Mouse (Mus musculus) hindbrain, embryonic 15.5 days (tissue): ENCODE data around the gene Emc7. TPM values are rescaled to one million over a fixed set of nuclear protein-coding genes. Genes with fewer than 3 reads are reported as not detected.
"Not testable (repeated sequence)": the region's sequence is repeated elsewhere in the genome, so short reads cannot be mapped to it uniquely, and the experiment has no call there.

Source experiments
- ATAC-seq: fragments of 200-750 bp; cut with Nextera tagmentation; 2 replicates; pipeline ENCODE4 v1.8.0; 2017; ENCODE audit warnings: low read depth, moderate number of reproducible peaks, moderate TSS enrichment; ENCODE audit not compliant: low FRiP score
- H3K27ac ChIP-seq: fragments of 300-500 bp; sonication (generic); replicated peaks from 2 replicates; pipeline ENCODE4 v1.5.1; 2015; ENCODE audit warnings: mild to moderate bottlenecking, inconsistent platforms
- H3K27me3 ChIP-seq: fragments of 300-500 bp; sonication (generic); 2 replicates; pipeline ENCODE4 v1.6.1; 2015; ENCODE audit warnings: control low read depth, inconsistent platforms
- H3K36me3 ChIP-seq: fragments of 300-500 bp; sonication (generic); 2 replicates; pipeline ENCODE4 v1.6.1; 2015; ENCODE audit warnings: control low read depth, inconsistent platforms
- H3K4me1 ChIP-seq: fragments of 300-500 bp; sonication (generic); replicated peaks from 2 replicates; pipeline ENCODE4 v1.6.1; 2015; ENCODE audit warnings: control low read depth, inconsistent platforms
- H3K4me2 ChIP-seq: fragments of 300-500 bp; sonication (generic); 2 replicates; pipeline ENCODE4 v1.6.1; 2015; ENCODE audit warnings: moderate library complexity, mild to moderate bottlenecking, inconsistent platforms
- H3K4me3 ChIP-seq: fragments of 300-500 bp; sonication (generic); 2 replicates; pipeline ENCODE4 v1.5.1; 2015; ENCODE audit warnings: mild to moderate bottlenecking, inconsistent platforms
- H3K9ac ChIP-seq: fragments of 300-500 bp; sonication (generic); 2 replicates; pipeline ENCODE4 v1.6.1; 2015; ENCODE audit warnings: inconsistent platforms
- H3K9me3 ChIP-seq: fragments of 300-500 bp; sonication (generic); 2 replicates; pipeline ENCODE4 v1.6.1; 2016; ENCODE audit warnings: control low read depth, inconsistent platforms
- WGBS: fragments of 180-500 bp; shearing (Covaris S2); methylation state at CpG from one replicate; pipeline ENCODE4 v1.1.7; 2015; 5-methylcytosine and 5-hydroxymethylcytosine counted together
- polyA plus RNA-seq: library from polyadenylated mRNA; unstranded; fragments of >200 nt; fragmentation: Nextera tagmentation; extraction: Ambion mirVana; gene quantifications from 2 replicates; pipeline ENCODE4 v1.2.1, GENCODE M21; 2015

Emc7 gene
- 22.1 and 22.9 TPM in 2 replicates for polyA plus RNA-seq

DNA sequence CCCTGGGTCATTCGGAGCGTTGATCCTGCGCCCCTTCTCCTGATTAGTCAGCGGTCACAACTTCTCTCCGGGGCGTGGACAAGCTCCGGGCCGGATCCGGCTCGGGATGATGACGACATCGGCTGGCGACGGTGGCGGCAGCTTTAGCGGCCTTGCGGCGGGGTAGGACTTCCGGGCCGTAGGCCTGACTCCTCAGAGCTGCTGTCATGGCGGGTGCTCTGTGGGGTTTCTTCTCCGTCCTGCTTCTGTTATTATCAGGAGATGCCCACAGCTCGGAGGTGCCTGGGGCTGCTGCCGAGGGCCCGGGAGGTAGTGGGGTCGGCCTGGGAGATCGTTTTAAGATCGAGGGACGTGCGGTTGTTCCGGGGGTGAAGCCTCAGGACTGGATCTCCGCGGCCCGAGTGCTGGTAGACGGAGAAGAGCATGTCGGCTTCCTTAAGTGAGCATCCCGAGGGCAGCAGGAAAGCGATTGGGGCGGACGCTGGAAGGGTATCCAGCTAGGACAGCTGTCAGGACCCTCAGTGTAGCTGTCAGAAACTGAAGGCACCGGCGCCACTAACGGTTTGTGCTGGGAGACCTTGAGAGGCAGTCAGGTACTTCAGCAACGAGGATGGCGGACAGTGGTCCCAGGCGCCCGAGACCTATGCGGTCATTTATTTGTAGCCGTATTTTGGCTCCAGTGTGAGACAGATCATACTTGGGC is at the start of gene Emc7:
Gene Emc7, plus strand, starts transcription at position 136 of the 703 bp plus-strand sequence.
- peak within 1 kb of the TSS; percentile 88 for H3K4me2 ChIP-seq
- peaks cover 19% of the 10 kb centered on the region for H3K4me1 ChIP-seq
- H3K4me3 ChIP-seq, result peak within 1 kb of the TSS; percentile 73
- H3K27ac ChIP-seq, result peak within 1 kb of the TSS; percentile 86
- under 1% methylated on average over 49 of the region's 49 CpGs for WGBS
- H3K9me3 ChIP-seq, result no peaks in the 10 kb centered on the region
- no peaks in the 10 kb centered on the region for H3K27me3 ChIP-seq
- H3K9ac ChIP-seq, result peak within 1 kb of the TSS; percentile 72
- H3K36me3 ChIP-seq, result 0 out of 2 replicates have a peak, but pooled peaks cover 2% of the 10 kb centered on the region
- peak; percentile 98 for ATAC-seq

DNA sequence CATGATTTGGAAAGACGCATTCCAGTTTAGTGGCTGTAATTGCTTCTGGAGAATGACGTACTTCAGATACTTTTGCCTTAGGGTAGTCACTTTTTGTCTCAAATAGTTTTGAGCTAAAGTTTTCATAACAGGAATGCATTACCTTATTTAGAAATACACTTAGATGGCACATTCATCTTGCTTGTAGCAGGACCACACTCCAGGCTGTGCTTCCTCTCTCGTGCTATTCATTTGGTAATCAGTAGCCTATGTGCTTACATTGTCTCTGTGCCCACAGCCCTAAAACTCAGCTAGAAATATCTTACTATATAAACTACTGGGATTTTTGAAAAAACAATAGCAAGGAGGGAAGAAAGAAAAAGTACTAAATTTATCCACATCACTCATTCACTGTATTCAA is 47.8 kb upstream of the Emc7 start:
- WGBS, result 89% methylated on average over 3 of the region's 3 CpGs

DNA sequence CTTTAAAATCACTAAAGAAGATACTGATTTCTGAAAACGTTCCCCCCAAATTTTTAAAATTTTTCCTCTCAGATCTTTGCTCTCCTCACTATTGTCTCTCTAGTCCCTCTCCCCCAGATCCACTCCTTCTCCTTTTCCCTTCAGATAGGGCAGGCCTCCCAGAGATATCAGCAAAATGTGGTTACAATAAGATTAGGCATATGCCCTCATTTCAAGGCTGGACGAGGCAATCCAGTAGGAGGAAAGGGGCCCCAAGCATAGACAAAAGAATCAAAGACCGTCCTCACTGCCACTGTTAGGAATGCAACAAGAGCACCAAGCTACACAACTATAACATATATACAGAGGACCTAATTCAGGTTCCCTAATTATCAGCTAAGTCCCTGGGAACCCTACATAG is 29.5 kb upstream of the Emc7 start:
- Histone ChIP-seq H3K9ac (no peak overlapping the region), H3K9me3 (no peaks in the 10 kb centered on the region), H3K27me3 (no peaks in the 10 kb centered on the region), H3K4me1 (no peaks in the 10 kb centered on the region), H3K36me3 (no peaks in the 10 kb centered on the region), H3K27ac (no peak overlapping the region), H3K4me3 (no peak overlapping the region), H3K4me2 (no peak overlapping the region)
- ATAC-seq, result no peak
- 78% methylated on average over 3 of the region's 3 CpGs for WGBS

More for the DNA sequence above, 47.8 kb upstream of the Emc7 start:
- H3K27me3 ChIP-seq, result no peaks in the 10 kb centered on the region
- peaks cover 26% of the 10 kb centered on the region for H3K36me3 ChIP-seq
- H3K27ac ChIP-seq, result no peak overlapping the region
- ATAC-seq, result no peak
- no peaks in the 10 kb centered on the region for H3K9me3 ChIP-seq
- no peaks in the 10 kb centered on the region for H3K4me1 ChIP-seq
- H3K4me2 ChIP-seq, result no peak overlapping the region
- H3K4me3 ChIP-seq, result no peak overlapping the region
- H3K9ac ChIP-seq, result no peak overlapping the region

DNA sequence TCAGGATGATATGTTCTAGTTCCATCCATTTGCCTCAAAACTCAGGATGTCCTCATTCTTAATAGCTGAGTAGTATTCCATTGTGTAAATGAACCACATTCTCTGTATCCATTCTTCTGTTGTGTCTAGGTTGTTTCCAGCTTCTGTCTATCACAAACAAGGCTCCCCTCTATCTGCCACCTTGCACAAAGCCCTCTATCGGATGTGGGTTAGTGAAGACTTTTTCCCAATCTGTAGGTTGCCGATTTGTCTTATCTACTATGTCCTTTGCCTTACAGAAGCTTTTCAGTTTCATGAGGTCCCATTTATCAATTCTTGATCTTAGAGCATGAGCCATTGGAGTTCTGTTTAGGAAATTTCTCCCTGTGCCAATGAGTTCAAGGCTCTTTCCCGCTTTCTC is 26.3 kb upstream of the Emc7 start:
- not testable (repeated sequence) for H3K27ac ChIP-seq, H3K9me3 ChIP-seq, H3K4me2 ChIP-seq, H3K36me3 ChIP-seq, H3K4me3 ChIP-seq, H3K4me1 ChIP-seq, ATAC-seq, H3K27me3 ChIP-seq, H3K9ac ChIP-seq
- WGBS, result 92% methylated on average over 3 of the region's 3 CpGs

DNA sequence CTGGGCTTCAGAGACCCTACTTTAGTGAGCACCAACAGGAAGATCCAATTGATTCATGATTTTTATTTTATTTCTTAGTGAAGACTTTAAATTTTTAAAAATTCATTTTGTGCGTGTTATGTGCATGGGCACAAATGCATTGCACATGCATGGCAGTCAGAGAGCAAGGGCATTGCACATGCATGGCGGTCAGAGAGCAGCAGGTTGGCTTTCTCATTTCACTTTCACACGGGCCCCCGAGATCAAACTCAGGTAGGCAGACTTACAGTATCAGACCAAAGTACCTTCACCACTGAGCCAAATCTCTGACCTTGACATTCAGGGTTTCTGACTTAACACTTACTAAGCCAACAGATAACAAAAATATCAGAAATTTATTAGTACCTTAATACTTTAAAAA is 25.1 kb upstream of the Emc7 start:
- no peaks in the 10 kb centered on the region for H3K27me3 ChIP-seq
- WGBS, result 89% methylated on average over 4 of the region's 4 CpGs

GRCm38 (mm10) chr2:112430403-112430802 is 24.4 kb upstream of the Emc7 start:
- Histone ChIP-seq H3K4me1 (no peaks in the 10 kb centered on the region), H3K27me3 (no peaks in the 10 kb centered on the region), H3K4me2 (no peak overlapping the region), H3K27ac (no peak overlapping the region), H3K9ac (no peak overlapping the region), H3K36me3 (no peaks in the 10 kb centered on the region), H3K4me3 (no peak overlapping the region), H3K9me3 (no peaks in the 10 kb centered on the region)
- WGBS, result 83% methylated on average over 5 of the region's 5 CpGs
- no peak for ATAC-seq

More for the DNA sequence above, 25.1 kb upstream of the Emc7 start:
- H3K4me2 ChIP-seq, result no peak overlapping the region
- no peaks in the 10 kb centered on the region for H3K4me1 ChIP-seq
- no peak overlapping the region for H3K27ac ChIP-seq
- no peak overlapping the region for H3K4me3 ChIP-seq
- no peak for ATAC-seq
- no peaks in the 10 kb centered on the region for H3K36me3 ChIP-seq
- H3K9ac ChIP-seq, result no peak overlapping the region
- H3K9me3 ChIP-seq, result no peaks in the 10 kb centered on the region

- no peak for ATAC-seq
- no peak overlapping the region for H3K4me3 ChIP-seq
- no peaks in the 10 kb centered on the region for H3K36me3 ChIP-seq
These were observed 22.3 kb upstream of the Emc7 start for GRCm38 (mm10) chr2:112432523-112432922.

DNA sequence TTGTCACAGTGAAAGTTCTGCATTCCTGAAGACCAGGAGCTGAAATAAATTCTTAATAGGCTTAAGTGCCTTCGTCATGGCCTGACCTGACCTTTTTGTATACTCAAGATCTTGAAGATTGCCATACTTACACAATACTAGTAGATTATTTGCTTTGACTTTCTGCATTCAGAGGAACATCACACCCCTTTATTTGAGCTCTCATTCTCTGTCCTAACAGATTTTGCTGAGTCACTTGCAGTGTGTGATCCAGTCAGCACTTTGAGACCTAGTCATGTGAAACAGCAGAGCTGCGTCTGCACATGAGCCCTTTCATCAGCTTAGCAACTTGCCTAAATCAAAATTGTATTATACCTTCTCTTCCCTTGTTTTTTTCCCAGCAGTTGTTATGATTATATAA is 21.4 kb upstream of the Emc7 start:
- Histone ChIP-seq H3K36me3 (no peaks in the 10 kb centered on the region), H3K27ac (no peak overlapping the region), H3K9me3 (no peaks in the 10 kb centered on the region), H3K27me3 (no peaks in the 10 kb centered on the region), H3K4me3 (no peak overlapping the region), H3K4me1 (no peaks in the 10 kb centered on the region), H3K4me2 (no peak overlapping the region), H3K9ac (no peak overlapping the region)
- 77% methylated on average over 2 of the region's 2 CpGs for WGBS
- ATAC-seq, result no peak

More at GRCm38 (mm10) chr2:112432523-112432922, 22.3 kb upstream of the Emc7 start:
- H3K4me1 ChIP-seq, result no peaks in the 10 kb centered on the region
- WGBS, result 97% methylated on average over 2 of the region's 2 CpGs
- no peaks in the 10 kb centered on the region for H3K27me3 ChIP-seq
- no peak overlapping the region for H3K4me2 ChIP-seq
- H3K27ac ChIP-seq, result no peak overlapping the region
- H3K9me3 ChIP-seq, result no peaks in the 10 kb centered on the region
- no peak overlapping the region for H3K9ac ChIP-seq

DNA sequence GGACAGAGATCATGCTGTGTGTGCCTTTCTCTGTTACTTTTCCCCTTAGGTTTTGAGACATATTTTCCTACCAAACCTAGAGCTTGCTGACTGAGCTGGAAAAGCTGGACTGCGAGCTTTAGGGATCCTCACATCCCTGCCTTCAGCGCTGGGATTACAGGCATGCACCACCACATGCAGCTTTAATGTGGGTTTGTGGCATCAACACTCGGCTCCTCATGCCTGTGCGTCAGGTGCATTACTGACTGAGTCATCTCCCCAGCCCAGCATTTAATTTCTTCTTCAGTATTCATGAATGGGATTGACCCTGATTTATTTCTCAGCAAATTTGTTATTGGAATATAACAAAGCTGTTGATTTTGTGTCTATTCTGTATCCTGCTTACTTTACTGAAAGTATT is 18.5 kb upstream of the Emc7 start:
- Histone ChIP-seq H3K4me3 (no peak overlapping the region), H3K4me1 (no peaks in the 10 kb centered on the region), H3K9ac (no peak overlapping the region), H3K9me3 (no peaks in the 10 kb centered on the region), H3K27ac (no peak overlapping the region), H3K27me3 (no peaks in the 10 kb centered on the region), H3K36me3 (no peaks in the 10 kb centered on the region), H3K4me2 (no peak overlapping the region)
- no peak for ATAC-seq
- 81% methylated on average over 4 of the region's 4 CpGs for WGBS

- H3K9me3 ChIP-seq, result no peaks in the 10 kb centered on the region
- 87% methylated on average over 2 of the region's 2 CpGs for WGBS
- H3K4me2 ChIP-seq, result no peak overlapping the region
- H3K4me3 ChIP-seq, result no peak overlapping the region
- no peaks in the 10 kb centered on the region for H3K27me3 ChIP-seq
- H3K27ac ChIP-seq, result no peak overlapping the region
- H3K4me1 ChIP-seq, result no peaks in the 10 kb centered on the region
- no peaks in the 10 kb centered on the region for H3K36me3 ChIP-seq
- no peak for ATAC-seq
- H3K9ac ChIP-seq, result no peak overlapping the region
These were observed 17.2 kb upstream of the Emc7 start for GRCm38 (mm10) chr2:112437589-112437988.

DNA sequence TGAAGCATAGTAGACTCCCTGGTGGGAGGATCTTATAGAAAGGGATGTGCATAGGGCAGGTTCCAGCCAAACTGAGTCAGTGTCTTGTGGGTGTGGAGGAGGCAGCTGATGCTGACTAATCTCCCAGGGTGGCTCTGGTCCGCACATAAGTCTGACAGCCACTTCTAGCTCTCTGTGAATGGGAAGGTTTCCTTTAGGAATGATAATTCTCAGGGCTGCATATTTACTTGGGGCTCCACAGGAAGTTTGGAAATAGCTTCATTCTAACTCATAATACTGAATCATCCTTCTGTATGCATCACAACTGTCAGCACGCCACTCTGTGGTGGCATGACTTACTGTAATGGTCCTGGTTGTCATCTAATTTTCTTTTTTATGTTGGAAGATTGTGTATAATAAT is 11.3 kb upstream of the Emc7 start:
- Histone ChIP-seq H3K4me3 (no peak overlapping the region), H3K4me1 (no peaks in the 10 kb centered on the region), H3K9me3 (no peaks in the 10 kb centered on the region), H3K9ac (no peak overlapping the region), H3K4me2 (no peak overlapping the region), H3K27ac (no peak overlapping the region), H3K27me3 (no peaks in the 10 kb centered on the region), H3K36me3 (no peaks in the 10 kb centered on the region)
- 60% methylated on average over 2 of the region's 2 CpGs for WGBS
- no peak for ATAC-seq

DNA sequence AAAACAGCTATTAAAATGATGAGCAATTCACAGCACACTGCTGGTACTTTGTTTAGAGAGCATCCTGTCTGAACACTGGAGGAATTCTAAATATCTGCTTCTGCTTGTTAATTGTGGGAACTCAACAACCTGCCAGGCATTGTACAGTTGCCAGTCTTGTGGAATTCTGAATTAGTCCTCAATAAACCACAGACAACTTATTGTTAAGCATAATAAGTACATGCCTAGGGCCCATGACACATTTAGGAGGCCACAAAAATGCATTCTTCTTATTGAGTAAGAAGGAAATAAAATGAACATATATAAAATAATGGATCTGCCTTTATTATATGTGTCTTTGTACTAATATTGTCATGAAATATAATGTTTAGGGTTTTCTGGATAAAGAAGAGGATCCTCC is 9.3 kb upstream of the Emc7 start:
- Histone ChIP-seq H3K4me2 (no peak overlapping the region), H3K9me3 (no peaks in the 10 kb centered on the region), H3K4me3 (no peak overlapping the region), H3K36me3 (no peaks in the 10 kb centered on the region), H3K27ac (no peak overlapping the region), H3K9ac (no peak overlapping the region), H3K4me1 (no peaks in the 10 kb centered on the region), H3K27me3 (no peaks in the 10 kb centered on the region)
- no peak for ATAC-seq

GRCm38 (mm10) chr2:112448046-112448445 is 6.8 kb upstream of the Emc7 start:
- not testable (repeated sequence) for H3K4me2 ChIP-seq, H3K9me3 ChIP-seq, H3K27me3 ChIP-seq, ATAC-seq, H3K4me1 ChIP-seq, H3K27ac ChIP-seq, H3K9ac ChIP-seq, H3K36me3 ChIP-seq, H3K4me3 ChIP-seq
- WGBS, result 78% methylated on average over 4 of the region's 4 CpGs
